Mouse (Mus musculus) urinary bladder, postnatal 36 days (tissue): ENCODE results near the gene Gm21915.
A peak's percentile ranks its signal among the peaks of the same experiment; 100 is the strongest.

Experiments used
- DNase-seq, 2 experiments: peaks; one replicate each; pipeline ENCODE4 v3.0.0; 2022; ENCODE audit warnings: low spot score in 2 of 2, mixed read lengths in 1 of 2

Gene Gm21915

DNA sequence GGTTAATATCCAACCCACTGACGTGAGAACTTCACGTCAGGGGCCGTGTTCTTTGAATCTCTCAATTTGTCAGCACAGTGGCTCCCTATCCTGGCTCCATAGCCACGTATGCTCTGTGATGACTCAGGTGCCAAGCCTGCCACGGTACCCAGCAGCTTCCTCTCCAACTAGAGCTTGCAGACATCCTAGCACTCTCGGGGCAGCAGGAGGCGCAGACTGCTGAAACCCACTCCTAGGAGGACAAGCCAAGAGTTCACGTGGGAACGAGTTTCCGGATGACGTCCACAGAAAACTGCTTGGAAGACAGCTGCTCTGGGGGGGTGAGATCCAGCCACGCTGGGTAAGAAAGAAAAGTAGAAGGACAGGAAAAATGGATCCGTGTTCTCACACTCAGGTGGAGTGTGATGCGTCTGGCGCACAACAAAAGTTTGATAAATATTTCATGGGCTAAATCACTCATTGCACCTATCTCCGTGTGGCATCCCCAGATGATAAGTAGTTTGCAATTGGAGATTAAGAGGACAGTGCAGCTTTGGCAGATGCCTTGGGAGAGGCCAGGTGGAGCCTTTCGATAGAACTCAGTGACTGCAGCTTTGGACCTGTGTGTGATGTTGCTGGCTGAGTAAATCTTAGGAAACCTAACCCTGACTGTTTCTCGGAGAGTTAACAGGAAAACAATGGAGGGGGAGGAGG, 46.9 kb downstream of the Gm21915 start:
- peak; percentile 7 to 35 for DNase-seq

- DNase-seq: no peak
Observed at GRCm38 (mm10) chr9:40717875-40718185, 47.4 kb downstream of the Gm21915 start.
